Mouse (Mus musculus) stomach, postnatal 0 days (tissue): ENCODE data around the gene Nepro.

Source experiments
- CTCF ChIP-seq: IDR thresholded peaks from 2 replicates; pipeline ENCODE4 v1.5.1; 2016; ENCODE audit warnings: antibody characterized with exemption, low read depth, mild to moderate bottlenecking, moderate library complexity
- EP300 ChIP-seq: optimal IDR thresholded peaks from 2 replicates; pipeline ENCODE3; 2016; ENCODE audit warnings: antibody characterized with exemption

- TF ChIP-seq CTCF: no peak
- no peak for TF ChIP-seq EP300
Observed at GRCm38 (mm10) chr16:44685401-44685800, 38.7 kb upstream of the Nepro start.
